Mouse (Mus musculus) G1E (cell line): ENCODE results near the gene Gm44502.

Source experiments
- CTCF ChIP-seq: IDR thresholded peaks from 2 replicates; pipeline ENCODE4 v1.5.1; 2012; ENCODE audit warnings: low read depth, low read length, inconsistent platforms, mixed read lengths
- GATA1 ChIP-seq: IDR thresholded peaks from 2 replicates; pipeline ENCODE4 v1.6.1; 2012; ENCODE audit warnings: borderline replicate concordance, low read length, inconsistent platforms, mixed read lengths
- GATA2 ChIP-seq: IDR thresholded peaks from 2 replicates; pipeline ENCODE4 v1.6.1; 2012; ENCODE audit warnings: low read depth, low read length, inconsistent platforms, borderline replicate concordance
- POLR2AphosphoS5 ChIP-seq: IDR thresholded peaks from 2 replicates; pipeline ENCODE4 v1.6.1; 2012; ENCODE audit warnings: low read depth, low read length, inconsistent platforms; ENCODE audit not compliant: insufficient replicate concordance
- TAL1 ChIP-seq: conservative IDR thresholded peaks from 2 replicates; pipeline ENCODE4 v1.6.1; 2012; ENCODE audit warnings: low read depth, low read length, inconsistent platforms, mixed read lengths

- TF ChIP-seq CTCF, result no peak
- TF ChIP-seq GATA1, result no peak
- TF ChIP-seq TAL1, result no peak
- no peak for TF ChIP-seq POLR2AphosphoS5
- TF ChIP-seq GATA2, result no peak
Observed at GRCm38 (mm10) chr15:89374340-89374739, 55.2 kb downstream of the Gm44502 start.
